Mouse (Mus musculus) MEL (cell line): Measurements from ENCODE around the gene Tmem203. TPM values are rescaled to one million over a fixed set of nuclear protein-coding genes. Genes with fewer than 3 reads are reported as not detected.

Experiments used
- DNase-seq: peaks from one replicate; pipeline ENCODE4 v3.0.0; 2011; ENCODE audit warnings: low read depth, low spot score
- H3K27ac ChIP-seq: 2 replicates; pipeline ENCODE4 v1.5.1; 2012; ENCODE audit warnings: low read depth, mild to moderate bottlenecking, control low read depth, low read length, moderate library complexity; ENCODE audit not compliant: control insufficient read depth
- H3K27me3 ChIP-seq, 2 experiments: fragments of 150-350 bp in 1 of 2; sonication (generic) in 1 of 2; 2 replicates each; pipeline ENCODE4 v1.6.1; 2012; ENCODE audit warnings: low read length in 2 of 2, mild to moderate bottlenecking in 2 of 2, improper control_type of control experiment in 1 of 2, moderate library complexity in 1 of 2; ENCODE audit not compliant: insufficient read depth in 2 of 2, control insufficient read depth in 1 of 2
- H3K36me3 ChIP-seq, 2 experiments: 2 replicates each; pipeline ENCODE4 v1.6.1; 2012 to 2014; ENCODE audit warnings: low read length in 2 of 2, improper control_type of control experiment in 1 of 2, inconsistent platforms in 1 of 2, mild to moderate bottlenecking in 1 of 2; ENCODE audit not compliant: insufficient read depth in 2 of 2, control insufficient read depth in 1 of 2
- H3K4me1 ChIP-seq, 2 experiments: fragments of 150-350 bp in 1 of 2; sonication (generic) in 1 of 2; 2 replicates each; pipeline ENCODE4 v1.6.1; 2012; ENCODE audit warnings: low read length in 2 of 2, improper control_type of control experiment in 1 of 2, mild to moderate bottlenecking in 1 of 2; ENCODE audit not compliant: insufficient read depth in 2 of 2, control insufficient read depth in 1 of 2
- H3K4me3 ChIP-seq, 2 experiments: fragments of 150-350 bp in 1 of 2; sonication (generic) in 1 of 2; 2 replicates each; pipeline ENCODE4 v1.5.1; 2012; ENCODE audit warnings: low read depth in 2 of 2, low read length in 2 of 2, mild to moderate bottlenecking in 2 of 2, moderate library complexity in 2 of 2, control low read depth in 1 of 2, improper control_type of control experiment in 1 of 2; ENCODE audit not compliant: control insufficient read depth in 1 of 2, insufficient read depth in 1 of 2
- H3K79me2 ChIP-seq: 2 replicates; pipeline ENCODE4 v1.6.1; 2012; ENCODE audit warnings: mild to moderate bottlenecking, low read length, moderate library complexity; ENCODE audit not compliant: control insufficient read depth, poor library complexity, insufficient read depth
- H3K9ac ChIP-seq: 2 replicates; pipeline ENCODE4 v1.6.1; 2012; ENCODE audit warnings: low read depth, mild to moderate bottlenecking, control low read depth, low read length, moderate library complexity; ENCODE audit not compliant: control insufficient read depth, poor library complexity, severe bottlenecking
- H3K9me3 ChIP-seq: fragments of 150-350 bp; sonication (generic); replicated peaks from 2 replicates; pipeline ENCODE4 v1.6.1; 2012; ENCODE audit warnings: mild to moderate bottlenecking, low read length, improper control_type of control experiment, moderate library complexity; ENCODE audit not compliant: insufficient read depth
- CHD1 ChIP-seq: IDR thresholded peaks from 2 replicates; pipeline ENCODE4 v1.6.1; 2012; ENCODE audit warnings: low read depth, mild to moderate bottlenecking, inconsistent platforms, low read length, improper control_type of control experiment
- GATA1 ChIP-seq: IDR thresholded peaks from 2 replicates; pipeline ENCODE4 v1.6.1; 2011; ENCODE audit warnings: low read depth, low read length, improper control_type of control experiment
- HCFC1 ChIP-seq: IDR thresholded peaks from 2 replicates; pipeline ENCODE4 v1.6.1; 2012; ENCODE audit warnings: low read depth, mild to moderate bottlenecking, inconsistent platforms, low read length, improper control_type of control experiment, moderate library complexity
- KAT2A ChIP-seq: conservative IDR thresholded peaks from 2 replicates; pipeline ENCODE4 v1.6.1; 2012; ENCODE audit warnings: low read depth, low read length, improper control_type of control experiment, inconsistent platforms
- MAFK ChIP-seq: IDR thresholded peaks from 2 replicates; pipeline ENCODE4 v1.6.1; 2011; ENCODE audit warnings: low read depth, mild to moderate bottlenecking, low read length, improper control_type of control experiment, borderline replicate concordance
- MAX ChIP-seq: IDR thresholded peaks from 2 replicates; pipeline ENCODE4 v1.6.1; 2011; ENCODE audit warnings: low read length, improper control_type of control experiment
- MAZ ChIP-seq: IDR thresholded peaks from 2 replicates; pipeline ENCODE4 v1.6.1; 2012; ENCODE audit warnings: low read depth, mild to moderate bottlenecking, inconsistent platforms, low read length, improper control_type of control experiment
- MYC ChIP-seq: IDR thresholded peaks from 2 replicates; pipeline ENCODE4 v1.6.1; 2011; ENCODE audit warnings: low read depth, mild to moderate bottlenecking, low read length, improper control_type of control experiment, moderate library complexity
- NRF1 ChIP-seq: IDR thresholded peaks from 2 replicates; pipeline ENCODE4 v1.6.1; 2014; ENCODE audit warnings: low read depth, mild to moderate bottlenecking, inconsistent platforms, low read length, improper control_type of control experiment, moderate library complexity; ENCODE audit not compliant: poor library complexity, insufficient read depth, severe bottlenecking
- POLR2A ChIP-seq, 2 experiments: IDR thresholded peaks; 2 replicates each; pipeline ENCODE4 v1.6.1; 2011 to 2012; ENCODE audit warnings: low read length in 2 of 2, mild to moderate bottlenecking in 2 of 2, control low read depth in 1 of 2, improper control_type of control experiment in 1 of 2, low read depth in 1 of 2, moderate library complexity in 1 of 2; ENCODE audit not compliant: control insufficient read depth in 1 of 2, insufficient read depth in 1 of 2, poor library complexity in 1 of 2
- SIN3A ChIP-seq: IDR thresholded peaks from 2 replicates; pipeline ENCODE4 v1.6.1; 2012; ENCODE audit warnings: low read length, improper control_type of control experiment, inconsistent platforms
- TAL1 ChIP-seq: IDR thresholded peaks from 2 replicates; pipeline ENCODE4 v1.6.1; 2012; ENCODE audit warnings: mild to moderate bottlenecking, inconsistent platforms, low read length, moderate library complexity, mixed read lengths
- TBP ChIP-seq: IDR thresholded peaks from 2 replicates; pipeline ENCODE4 v1.8.0; 2011; ENCODE audit warnings: low read depth, low read length, improper control_type of control experiment
- TCF12 ChIP-seq: IDR thresholded peaks from 2 replicates; pipeline ENCODE4 v1.6.1; 2014; ENCODE audit warnings: low read depth, mild to moderate bottlenecking, inconsistent platforms, low read length, improper control_type of control experiment, moderate library complexity
- UBTF ChIP-seq: IDR thresholded peaks from 2 replicates; pipeline ENCODE4 v1.6.1; 2012; ENCODE audit warnings: low read depth, mild to moderate bottlenecking, inconsistent platforms, low read length, improper control_type of control experiment, moderate library complexity, borderline replicate concordance; ENCODE audit not compliant: insufficient read depth
- USF1 ChIP-seq: IDR thresholded peaks from 2 replicates; pipeline ENCODE4 v1.6.1; 2014; ENCODE audit warnings: low read depth, mild to moderate bottlenecking, inconsistent platforms, low read length, improper control_type of control experiment, moderate library complexity
- USF2 ChIP-seq, 2 experiments: IDR thresholded peaks; 2 replicates each; pipeline ENCODE4 v1.6.1; 2011 to 2012; ENCODE audit warnings: improper control_type of control experiment in 2 of 2, low read length in 2 of 2, borderline replicate concordance in 1 of 2, inconsistent platforms in 1 of 2, low read depth in 1 of 2, mild to moderate bottlenecking in 1 of 2; ENCODE audit not compliant: insufficient read depth in 1 of 2
- ZKSCAN1 ChIP-seq: IDR thresholded peaks from 2 replicates; pipeline ENCODE4 v1.6.1; 2012; ENCODE audit warnings: low read depth, mild to moderate bottlenecking, inconsistent platforms, low read length, improper control_type of control experiment, moderate library complexity
- ZMIZ1 ChIP-seq: IDR thresholded peaks from 2 replicates; pipeline ENCODE4 v1.6.1; 2012; ENCODE audit warnings: low read depth, mild to moderate bottlenecking, inconsistent platforms, low read length, improper control_type of control experiment, moderate library complexity
- polyA plus RNA-seq, 2 experiments: library from polyadenylated mRNA; stranded (reverse) in 1 of 2; unstranded in 1 of 2; fragments of >175 nt in 1 of 2; fragments of >200 nt in 1 of 2; gene quantifications; 2 replicates each; pipeline versions ENCODE4 v1.2.1 to v1.2.4; 2012; ENCODE audit warnings: low replicate concordance in 2 of 2, low read depth in 1 of 2; ENCODE audit not compliant: insufficient read length in 2 of 2, insufficient read depth in 1 of 2, missing spikeins in 1 of 2
- total RNA-seq: library from RNA; depleted of rRNA; stranded (reverse); fragments of 300-350 nt; gene quantifications from 2 replicates; pipeline ENCODE4 v1.2.3, GENCODE M21; 2012

Gene Tmem203
- total and polyA plus RNA-seq, 3 experiments, result 8.4 to 17.0 TPM; not detected in 1

DNA sequence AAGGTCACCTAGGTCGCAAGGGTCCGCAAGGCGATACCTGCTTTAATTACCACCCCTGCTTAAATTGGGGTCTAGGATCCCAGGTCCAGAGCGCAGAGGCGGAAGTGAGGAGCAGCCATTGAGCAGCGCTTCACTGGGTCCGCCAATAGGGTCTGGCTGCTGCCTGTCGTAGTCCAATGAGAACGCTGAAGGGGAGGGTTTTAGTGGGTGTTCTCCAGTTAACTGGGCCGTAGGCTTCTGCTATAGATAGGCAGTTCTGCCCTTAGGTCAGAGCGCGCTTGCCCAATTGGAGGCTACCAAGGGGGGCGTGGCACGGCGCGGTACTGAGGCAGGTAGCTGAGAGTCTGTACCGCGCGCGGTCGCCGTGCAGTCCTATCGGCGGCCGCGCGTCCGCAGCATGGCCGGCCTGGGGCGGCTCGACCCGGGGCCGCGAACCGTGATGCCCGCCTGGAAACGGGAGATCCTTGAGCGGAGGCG is 7.1 kb downstream of the Tmem203 start, which contains the start of gene Tprn (continued):
- TF ChIP-seq TCF12 (no peak), TAL1 (no peak), SIN3A (peak; percentile 84), POLR2A (IDR thresholded peaks at IDR 0.05; ENCODE audit: control insufficient read depth in 1 of 2, insufficient read depth in 1 of 2, low read depth in 1 of 2, low read length in 2 of 2, poor library complexity in 1 of 2) (peak; percentile 90 to 93), TBP (peak; percentile 64; the same call in 1 of the 2 replicates), NRF1 (peak; percentile 70), MYC (0 out of 2 replicates have a peak, but pooled peaks have one; percentile 51), ZMIZ1 (peak; percentile 88), KAT2A (peak; percentile 66), MAFK (no peak)

DNA sequence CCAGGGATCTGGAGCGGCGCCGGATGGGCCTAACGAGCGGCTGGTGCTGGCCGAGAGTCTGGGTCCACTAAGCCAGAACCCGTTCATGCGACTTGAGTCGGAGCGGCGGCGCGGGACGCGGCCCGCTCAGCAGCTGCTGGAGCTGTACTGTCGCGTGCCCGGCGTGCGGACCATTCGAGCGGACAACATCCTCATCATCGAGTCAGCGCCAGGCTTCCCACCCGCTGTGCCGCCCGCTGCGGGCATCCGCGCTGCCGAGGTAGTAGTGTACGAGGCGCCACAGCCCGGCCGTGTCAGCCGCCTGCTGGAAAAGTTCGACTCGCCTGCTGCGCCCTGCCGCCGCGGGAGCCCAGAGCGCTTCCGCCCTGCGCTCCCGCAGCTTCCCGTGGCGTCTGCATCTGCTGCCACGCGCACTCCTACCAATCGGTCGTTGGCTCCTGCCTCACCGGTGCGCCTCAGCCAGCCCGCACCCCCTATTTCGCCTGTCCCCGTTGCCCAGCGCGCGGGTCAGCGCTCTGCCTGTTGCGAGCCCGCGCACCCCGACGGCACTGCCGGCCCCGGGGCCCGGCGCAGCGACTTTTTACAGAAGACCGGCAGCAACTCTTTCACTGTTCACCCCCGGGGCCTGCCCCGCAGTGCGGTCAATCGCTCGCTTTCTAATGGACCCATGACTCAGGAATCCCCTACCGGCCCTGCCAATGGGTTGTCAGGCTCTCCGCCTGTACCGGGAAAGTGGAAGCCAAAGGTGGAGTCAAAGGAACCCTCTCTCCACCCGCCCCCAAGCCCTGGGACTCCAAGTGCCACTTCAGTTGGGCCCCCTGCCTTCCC is 7.8 kb downstream of the Tmem203 start:
- peak overlapping the region; percentile 93 for H3K9ac ChIP-seq
- peaks cover 55% of the 10 kb centered on the region for H3K79me2 ChIP-seq
- H3K27ac ChIP-seq, result peak overlapping the region; percentile 48
- no peaks in the 10 kb centered on the region for H3K27me3 ChIP-seq
- peak; percentile 70 for DNase-seq
- H3K4me3 ChIP-seq, result peak overlapping the region; percentile 90 to 95
- TF ChIP-seq USF1 (no peak), NRF1 (no peak), UBTF (peak; percentile 40; the same call in 1 of the 2 replicates), ZKSCAN1 (no peak), GATA1 (no peak), HCFC1 (peak; percentile 42), TCF12 (peak; percentile 16; the same call in 1 of the 2 replicates), MAZ (0 out of 2 replicates have a peak, but pooled peaks have one; percentile 45), USF2 (IDR thresholded peaks at IDR 0.05; ENCODE audit: borderline replicate concordance in 1 of 2, insufficient read depth in 1 of 2, low read depth in 1 of 2, low read length in 2 of 2) (no peak), MAX (0 out of 2 replicates have a peak, but pooled peaks have one; percentile 37), CHD1 (peak; percentile 49; the same call in 1 of the 2 replicates)
- no peaks in the 10 kb centered on the region for H3K9me3 ChIP-seq
- H3K4me1 ChIP-seq, result peaks cover 10 to 43% of the 10 kb centered on the region in 2 experiments
- H3K36me3 ChIP-seq, result peaks cover 0 to 32% of the 10 kb centered on the region in 2 experiments; a peak in 2 of 4 replicates
